Mouse (Mus musculus) regulatory T cell (primary cell): ENCODE data around the gene Pald1.

ENCODE experiments used
- in situ Hi-C: fragments of 300-600 bp; cut with MboI, MseI; formaldehyde crosslinking; loops from one replicate; pipeline ENCODE4 v1.15.1; 2025; ENCODE audit warnings: high pct_unique_total_duplicates

Gene Pald1

GRCm38 (mm10) chr10:61402911-61403310 lies 19.6 kb upstream of the Pald1 start:
- in situ Hi-C loops: no loop called here

DNA sequence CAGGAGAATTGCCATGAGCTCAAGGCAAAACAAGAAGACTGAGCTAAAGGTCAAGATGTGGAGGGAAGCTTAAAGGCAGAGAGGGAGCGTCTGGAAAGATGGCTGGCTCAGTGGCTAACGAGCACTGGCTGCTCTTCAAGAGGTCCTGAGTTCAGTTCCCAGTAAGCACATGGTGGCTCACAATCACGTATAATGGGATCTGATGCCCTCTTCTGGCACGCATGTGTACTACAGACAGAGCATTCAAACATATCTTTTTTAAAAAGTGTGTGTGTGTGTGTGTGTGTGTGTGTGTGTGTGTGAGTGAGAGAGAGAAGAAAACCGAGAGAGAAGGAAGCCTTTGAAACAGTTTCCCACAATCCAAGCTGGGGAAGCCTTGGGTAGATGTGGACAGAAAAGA lies 19.1 kb upstream of the Pald1 start:
- in situ Hi-C loops: no loop called here

GRCm38 (mm10) chr10:61400407-61400806 lies 17.1 kb upstream of the Pald1 start:
- in situ Hi-C loops: no loop called here

DNA sequence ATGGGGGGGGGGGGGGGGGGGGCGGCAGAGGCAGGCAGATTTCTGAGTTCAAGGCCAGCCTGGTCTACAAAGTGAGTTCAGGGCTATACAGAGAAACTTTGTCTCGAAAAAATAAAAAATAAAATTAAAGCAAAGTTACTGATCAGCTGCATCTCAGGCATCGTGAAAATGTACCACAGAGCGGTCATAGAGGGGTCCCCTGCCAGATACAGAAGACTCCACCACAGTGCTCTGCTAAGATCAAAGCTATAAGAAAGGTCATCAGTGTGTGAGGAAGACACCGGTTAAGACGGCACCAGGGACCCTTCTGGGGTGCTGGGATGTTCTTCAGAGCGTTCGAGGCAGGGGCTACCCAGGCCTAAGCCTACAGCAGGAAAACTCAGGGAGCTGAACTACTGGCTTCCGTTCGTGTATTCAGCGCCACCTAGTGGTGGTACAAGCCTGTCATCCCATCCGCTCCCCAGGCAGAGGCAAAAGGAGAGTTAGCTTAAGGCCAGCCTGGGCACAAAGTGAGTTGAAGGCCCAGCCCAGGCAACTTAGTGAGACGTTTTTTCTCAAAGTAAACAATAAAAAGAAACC lies 15.9 kb upstream of the Pald1 start:
- in situ Hi-C loops: no loop called here

DNA sequence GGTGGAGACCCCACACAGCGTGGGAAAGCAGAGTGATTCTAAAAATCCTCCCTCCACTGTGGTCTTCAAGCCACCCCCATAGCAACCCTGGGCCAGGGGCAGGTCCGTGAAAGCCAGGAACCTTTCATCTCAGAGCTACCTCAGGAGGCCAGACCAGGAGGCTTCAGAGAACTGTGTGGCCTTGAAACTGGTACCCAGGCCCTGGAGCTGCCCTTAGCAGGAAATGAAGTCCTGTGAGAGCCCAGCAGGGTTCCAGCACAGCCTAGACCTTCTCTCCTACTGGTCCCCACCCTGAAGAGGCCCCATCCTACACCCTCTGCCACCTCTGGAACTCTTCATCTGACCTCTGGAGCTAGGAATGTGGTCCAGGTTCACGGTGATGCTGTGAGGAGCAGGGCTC lies 14.8 kb upstream of the Pald1 start:
- in situ Hi-C loops: no loop called here

DNA sequence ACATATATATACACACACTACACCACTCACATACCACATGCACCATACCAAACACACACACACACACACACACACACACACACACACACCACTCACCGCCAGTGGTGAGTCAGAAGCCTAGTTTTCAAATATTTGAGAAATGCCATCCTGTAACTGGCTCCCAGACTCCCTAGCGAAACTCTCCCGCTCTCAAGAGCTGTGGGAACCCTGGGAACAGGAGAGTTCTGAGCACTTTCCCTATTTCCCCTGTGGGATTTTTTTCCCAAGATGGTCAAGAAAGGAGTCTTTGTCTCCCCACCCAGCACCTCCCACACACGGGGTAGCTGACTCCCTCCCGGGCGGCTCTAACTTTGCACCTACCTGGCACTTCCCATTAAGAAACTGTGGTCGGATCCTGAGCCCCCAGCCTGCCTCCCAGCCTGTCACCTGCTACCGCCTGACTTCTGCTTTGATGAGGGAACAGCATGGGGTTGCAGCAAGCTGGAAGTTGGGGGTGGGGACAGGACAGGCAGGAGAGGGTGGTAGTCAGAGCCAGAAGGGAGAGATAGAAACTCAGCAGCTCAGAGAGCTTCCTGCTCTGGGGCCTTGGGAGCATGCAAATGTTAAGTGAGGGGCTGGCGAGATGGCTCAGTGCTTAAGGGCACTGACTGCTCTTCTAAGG lies 11.3 kb upstream of the Pald1 start:
- in situ Hi-C loops: no loop called here

- in situ Hi-C loops: no loop called here
Observed at GRCm38 (mm10) chr10:61392584-61392983, 9.3 kb upstream of the Pald1 start.

DNA sequence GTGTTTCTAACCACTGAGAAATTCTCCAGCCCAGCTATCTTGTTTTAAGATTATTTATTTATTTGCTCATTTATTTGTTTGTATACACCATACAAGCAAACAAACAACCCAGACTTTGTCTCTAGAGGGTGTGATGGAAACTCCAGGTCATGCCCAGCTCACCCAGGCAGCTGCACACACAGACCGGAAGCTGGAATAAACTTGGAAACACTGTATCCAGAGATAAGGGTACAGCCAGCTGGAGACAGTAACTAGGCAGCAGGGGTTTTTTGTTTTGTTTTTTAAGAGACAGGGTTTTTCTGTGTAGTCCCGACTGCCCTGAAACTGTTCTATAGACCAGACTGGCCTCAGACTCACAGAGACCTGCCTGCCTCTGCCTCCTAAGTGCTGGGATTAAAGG lies 6.8 kb upstream of the Pald1 start:
- in situ Hi-C loops: no loop called here

DNA sequence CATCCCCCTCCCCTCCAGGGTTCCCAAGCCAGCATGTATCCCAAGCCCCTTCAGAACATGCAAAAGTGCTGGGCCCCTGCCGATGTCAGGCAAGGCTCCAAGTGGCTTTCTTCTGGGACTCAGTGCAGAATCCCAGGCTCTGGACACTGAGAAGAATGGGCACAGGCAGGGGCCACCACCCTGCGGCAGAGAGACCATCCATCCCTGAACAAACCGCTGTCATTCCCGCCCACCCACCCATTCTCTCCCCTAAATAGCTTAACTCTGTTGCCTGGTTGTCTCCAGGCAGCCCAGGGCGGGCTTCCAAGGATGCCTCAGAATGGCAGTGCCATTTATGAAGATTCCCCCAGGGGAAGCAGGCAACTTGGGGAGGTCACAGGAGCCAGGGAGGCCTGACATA lies 5.7 kb upstream of the Pald1 start:
- in situ Hi-C loops: no loop called here

DNA sequence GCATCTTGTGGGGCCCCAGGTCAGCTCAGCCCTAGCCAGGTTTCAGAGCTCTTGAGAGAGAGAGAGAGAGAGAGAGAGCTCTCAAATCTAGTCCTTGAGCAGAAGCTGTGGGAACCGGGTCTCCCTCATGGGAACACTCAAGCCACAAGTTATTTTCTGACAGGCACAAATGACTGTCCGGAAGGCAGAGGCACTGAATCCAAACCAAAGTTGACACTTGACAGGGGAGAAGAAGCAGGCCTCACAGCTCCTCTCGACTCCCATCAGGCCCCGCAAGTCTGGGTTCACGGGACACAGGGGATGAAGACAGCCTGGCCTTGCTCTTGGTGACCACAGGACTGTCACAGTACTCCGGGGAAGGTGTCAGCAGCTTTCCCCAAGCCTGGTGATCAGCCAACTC lies 3.0 kb upstream of the Pald1 start:
- in situ Hi-C loops: no loop called here

DNA sequence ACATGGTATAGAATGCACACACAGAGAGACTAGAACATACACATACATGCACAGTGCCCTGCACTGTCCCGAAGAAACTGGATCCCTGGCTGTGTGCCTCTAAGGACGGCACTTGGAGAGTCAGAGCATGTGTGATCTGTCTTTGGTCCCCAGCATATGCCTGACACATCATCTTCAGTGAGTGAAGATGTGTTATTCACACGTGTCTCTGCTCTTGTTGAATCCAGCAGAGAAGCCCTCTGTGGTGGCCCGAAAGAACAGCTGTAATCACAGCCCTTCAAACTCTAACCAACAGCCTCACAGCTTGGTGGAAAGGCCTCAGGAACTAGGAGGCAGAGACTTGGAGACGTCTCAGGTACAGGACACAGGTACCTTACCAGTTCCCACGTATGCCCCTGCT lies 1.8 kb upstream of the Pald1 start:
- in situ Hi-C loops: no loop called here

DNA sequence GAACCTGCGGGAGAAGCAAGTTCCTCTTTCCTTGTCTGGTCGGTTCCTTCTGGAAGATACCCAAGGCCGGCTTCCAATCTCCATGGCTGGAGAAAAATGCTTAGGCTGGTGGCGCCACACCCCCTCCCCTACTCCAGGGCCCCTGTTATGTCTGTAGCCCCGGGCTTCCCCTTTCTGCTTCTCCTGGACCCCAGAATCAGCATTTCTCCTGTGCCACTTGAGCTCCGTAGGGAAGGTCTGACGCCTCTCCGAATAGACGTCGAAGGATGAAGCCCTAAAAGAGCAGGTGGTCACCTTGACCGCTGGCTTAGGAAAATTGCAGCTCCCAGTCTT lies 351 bp upstream of the Pald1 start:
- in situ Hi-C loops: no loop called here

DNA sequence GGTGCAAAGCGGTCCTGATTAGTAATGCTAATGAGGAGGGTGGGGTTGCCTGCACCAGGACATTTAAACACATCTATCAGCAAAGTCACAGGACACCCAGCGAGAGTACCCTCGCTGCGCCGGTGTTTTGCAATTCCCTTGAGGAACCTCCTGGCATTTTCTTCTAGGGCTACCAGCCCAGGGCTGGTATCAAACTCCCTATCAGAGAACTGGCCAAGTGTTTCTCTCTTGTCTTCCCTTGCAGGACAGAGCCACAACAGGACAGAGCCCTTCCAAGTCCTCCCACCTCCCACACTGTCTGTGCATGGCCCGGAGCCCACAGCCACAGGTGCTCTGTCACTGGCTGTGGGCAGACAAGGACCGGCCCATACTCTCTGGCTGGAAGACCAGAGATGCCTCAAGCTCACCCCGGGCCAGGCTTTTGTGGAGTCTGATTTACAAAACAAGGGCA lies 1.0 kb downstream of the Pald1 start:
- in situ Hi-C loops: no loop called here

GRCm38 (mm10) chr10:61381823-61382222 lies 1.5 kb downstream of the Pald1 start:
- in situ Hi-C loops: no loop called here

DNA sequence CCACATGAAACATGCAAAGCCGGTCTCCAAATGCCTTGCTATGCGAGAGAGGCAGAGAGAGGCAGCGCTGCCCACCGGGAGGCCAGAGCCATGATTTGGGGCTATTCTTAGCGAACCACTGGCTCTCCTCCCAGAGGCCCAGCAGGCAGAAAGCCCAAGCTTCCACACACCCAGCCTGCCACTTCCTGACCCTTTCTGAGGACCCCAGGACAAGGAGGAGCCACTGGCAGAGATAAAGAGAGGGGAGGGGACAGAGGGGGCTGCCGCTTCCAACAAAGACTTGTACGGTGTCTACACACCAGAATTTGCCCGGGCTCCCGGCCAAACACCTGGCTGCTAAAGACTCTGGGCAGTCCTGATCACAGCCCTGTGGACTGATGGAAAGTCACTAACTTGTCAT lies 3.1 kb downstream of the Pald1 start:
- in situ Hi-C loops: no loop called here

DNA sequence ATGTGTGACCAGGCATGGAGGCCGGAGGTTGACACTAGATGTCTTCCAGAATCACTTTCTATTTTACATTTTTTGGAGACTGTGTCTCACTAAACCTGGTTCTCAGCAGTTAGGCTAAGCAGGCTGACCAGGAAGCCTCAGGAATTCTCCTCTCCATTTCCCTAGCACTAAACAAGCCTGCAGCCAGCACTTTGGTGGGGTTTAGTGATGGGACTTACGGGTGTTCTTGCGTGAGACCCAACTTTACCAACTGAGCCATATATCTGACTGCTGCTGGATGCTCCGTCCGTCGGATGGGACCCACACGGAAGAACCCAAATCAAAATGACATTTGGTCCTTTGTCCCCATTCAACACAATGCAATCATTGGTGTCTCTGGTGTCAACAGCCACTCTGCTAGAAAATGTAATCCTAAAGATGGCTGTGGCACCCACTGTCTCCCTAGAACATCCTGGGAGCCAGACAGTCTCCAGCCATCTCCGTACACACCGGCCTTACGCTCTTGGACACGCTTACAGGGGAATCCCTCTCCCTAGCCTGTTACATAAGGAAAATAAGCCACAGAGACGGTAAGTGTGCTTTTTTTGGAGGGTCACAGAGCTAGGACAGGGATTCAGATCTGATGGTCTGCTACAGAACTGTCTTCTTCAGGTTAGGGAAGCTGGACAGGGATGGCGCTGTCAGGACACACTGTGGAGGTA lies 3.8 kb downstream of the Pald1 start:
- in situ Hi-C loops: no loop called here

DNA sequence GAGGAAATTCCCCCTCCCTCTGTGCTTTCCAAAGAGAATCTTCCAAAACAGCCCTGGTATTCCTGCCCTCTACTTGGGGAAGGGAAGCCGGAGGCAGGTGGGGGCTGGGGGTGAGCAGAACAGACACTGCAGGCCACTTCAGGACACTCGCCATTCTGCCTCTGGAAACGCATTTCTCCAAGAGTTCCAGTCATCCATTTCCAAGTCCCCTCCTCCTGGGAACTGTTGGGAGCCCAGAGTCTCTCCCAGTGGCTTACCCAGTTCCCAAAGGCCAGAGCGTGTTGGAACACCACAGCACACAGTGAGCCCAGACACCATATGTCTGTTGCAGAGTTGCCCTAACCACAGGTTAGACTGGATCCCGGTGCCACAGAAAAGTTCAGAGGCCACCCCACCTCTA lies 4.6 kb downstream of the Pald1 start:
- in situ Hi-C loops: no loop called here

- in situ Hi-C loops: no loop called here
Observed at GRCm38 (mm10) chr10:61378050-61378449, 5.3 kb downstream of the Pald1 start.

GRCm38 (mm10) chr10:61374771-61375481 lies 8.4 kb downstream of the Pald1 start:
- in situ Hi-C loops: no loop called here

DNA sequence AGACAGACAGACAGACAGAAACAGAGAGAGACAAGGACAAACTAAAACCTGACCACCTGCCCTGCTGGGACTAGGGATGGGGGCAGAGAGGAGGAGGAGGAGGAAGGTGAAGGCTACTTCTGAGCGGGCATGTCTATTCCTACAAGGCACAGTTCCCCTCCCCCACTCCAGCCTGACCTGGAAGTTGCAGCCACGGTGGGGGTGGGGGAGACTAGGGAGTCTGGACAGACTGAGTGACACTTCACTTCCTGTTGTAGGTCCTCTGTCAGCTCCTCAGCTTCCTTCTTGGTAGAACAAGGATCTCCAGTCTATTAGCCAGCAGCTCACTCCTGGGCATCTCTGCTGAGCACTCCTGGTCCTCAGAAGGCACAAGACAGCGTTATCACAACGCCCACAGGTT lies 9.3 kb downstream of the Pald1 start:
- in situ Hi-C loops: no loop called here

DNA sequence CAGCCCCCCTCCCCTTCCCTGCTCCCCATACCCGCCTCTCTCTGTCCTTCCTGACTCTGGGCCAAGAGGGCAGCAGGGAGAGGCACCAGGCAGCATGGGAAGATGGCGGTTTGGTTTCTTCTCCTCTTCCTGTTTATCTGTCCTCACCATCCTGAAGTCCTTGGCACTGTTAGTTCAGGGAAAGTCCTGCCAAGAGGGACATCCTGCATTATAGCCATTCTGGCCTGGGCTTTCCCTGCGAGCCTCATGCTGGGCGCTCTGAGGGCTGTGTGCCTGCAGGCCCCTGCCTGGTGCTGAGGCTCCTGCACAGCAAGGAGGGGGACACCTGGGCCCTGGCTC lies 10.8 kb downstream of the Pald1 start:
- in situ Hi-C loops: no loop called here

DNA sequence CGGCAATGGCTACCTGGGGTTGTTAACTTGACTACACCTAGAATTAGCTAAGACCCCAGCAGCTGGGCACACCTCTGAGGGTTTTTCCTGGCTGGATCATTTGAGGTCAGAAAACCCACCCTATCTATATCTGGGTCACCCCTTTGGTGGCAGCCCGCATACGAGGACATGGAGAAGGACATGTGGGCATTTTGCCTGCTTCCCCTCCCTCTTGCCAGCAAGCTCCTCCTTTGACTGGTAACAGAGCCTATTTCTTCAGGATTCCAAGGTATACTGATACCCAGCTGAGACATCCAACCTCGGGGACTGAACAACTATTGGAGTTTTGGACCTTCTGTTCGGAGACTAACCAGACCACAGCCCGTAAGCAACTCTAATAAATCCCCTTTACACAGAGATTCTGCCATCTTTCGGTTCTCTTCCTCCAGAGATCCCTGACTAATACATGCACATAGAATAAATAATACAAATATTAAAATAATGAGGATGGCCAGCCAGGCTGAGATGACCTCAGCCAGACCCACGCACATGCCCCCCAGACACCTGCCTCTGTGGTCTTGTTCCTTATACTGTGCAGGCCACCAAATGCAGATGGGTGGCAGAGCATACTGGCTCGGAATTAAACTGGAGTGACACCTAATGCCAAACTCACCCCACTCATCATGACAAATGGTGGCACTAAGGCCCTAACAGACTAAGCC lies 11.3 kb downstream of the Pald1 start:
- in situ Hi-C loops: no loop called here
